Mouse (Mus musculus) erythroblast, embryonic 14.5 days (primary cell): ENCODE data around the gene Polr2f.

ENCODE experiments used
- GATA1 ChIP-seq: IDR thresholded peaks from 2 replicates; pipeline ENCODE4 v1.6.1; 2012; ENCODE audit warnings: low read length, inconsistent platforms, mixed read lengths
- TAL1 ChIP-seq: IDR thresholded peaks from 3 replicates; pipeline ENCODE4 v1.6.1; 2012; ENCODE audit warnings: low read length, inconsistent platforms, mixed read lengths

GRCm38 (mm10) chr15:79141566-79141917, 733 bp downstream of the Polr2f start:
- no peak for TF ChIP-seq TAL1
- no peak for TF ChIP-seq GATA1
